Mouse (Mus musculus) hindbrain, embryonic 10.5 days (tissue): ENCODE measurements around the gene Phc1. TPM values are rescaled to one million over a fixed set of nuclear protein-coding genes. Genes with fewer than 3 reads are reported as not detected.

Source experiments
- DNase-seq: peaks from one replicate; pipeline ENCODE4 v3.0.0-alpha.2; 2017; ENCODE audit warnings: low spot score
- H3K27ac ChIP-seq: fragments of 300-500 bp; sonication (generic); 2 replicates; pipeline ENCODE4 v1.5.1; 2016; ENCODE audit warnings: mild to moderate bottlenecking, moderate library complexity
- H3K27me3 ChIP-seq: fragments of 300-500 bp; sonication (generic); 2 replicates; pipeline ENCODE4 v1.6.1; 2016; ENCODE audit warnings: mild to moderate bottlenecking; ENCODE audit not compliant: poor library complexity, insufficient read depth, severe bottlenecking
- H3K36me3 ChIP-seq: fragments of 300-500 bp; sonication (generic); 2 replicates; pipeline ENCODE4 v1.6.1; 2016; ENCODE audit warnings: mild to moderate bottlenecking, moderate library complexity
- H3K4me1 ChIP-seq: fragments of 300-500 bp; sonication (generic); replicated peaks from 2 replicates; pipeline ENCODE4 v1.6.1; 2016; ENCODE audit warnings: mild to moderate bottlenecking
- H3K4me3 ChIP-seq: fragments of 300-500 bp; sonication (generic); 2 replicates; pipeline ENCODE4 v1.5.1; 2016; ENCODE audit warnings: mild to moderate bottlenecking, moderate library complexity
- H3K9me3 ChIP-seq: fragments of 300-500 bp; sonication (generic); 2 replicates; pipeline ENCODE4 v1.6.1; 2016; ENCODE audit warnings: mild to moderate bottlenecking, moderate library complexity
- WGBS: fragments of 180-500 bp; shearing (Covaris S2); methylation state at CpG from one replicate; pipeline ENCODE4 v1.1.7; 2016; 5-methylcytosine and 5-hydroxymethylcytosine counted together
- polyA plus RNA-seq: library from polyadenylated mRNA; unstranded; fragments of >200 nt; fragmentation: Nextera tagmentation; extraction: Ambion mirVana; gene quantifications from 2 replicates; pipeline ENCODE4 v1.2.1, GENCODE M21; 2016

The Phc1 gene
- polyA plus RNA-seq, 1 experiment from 2014 or later = 29.7 TPM

DNA sequence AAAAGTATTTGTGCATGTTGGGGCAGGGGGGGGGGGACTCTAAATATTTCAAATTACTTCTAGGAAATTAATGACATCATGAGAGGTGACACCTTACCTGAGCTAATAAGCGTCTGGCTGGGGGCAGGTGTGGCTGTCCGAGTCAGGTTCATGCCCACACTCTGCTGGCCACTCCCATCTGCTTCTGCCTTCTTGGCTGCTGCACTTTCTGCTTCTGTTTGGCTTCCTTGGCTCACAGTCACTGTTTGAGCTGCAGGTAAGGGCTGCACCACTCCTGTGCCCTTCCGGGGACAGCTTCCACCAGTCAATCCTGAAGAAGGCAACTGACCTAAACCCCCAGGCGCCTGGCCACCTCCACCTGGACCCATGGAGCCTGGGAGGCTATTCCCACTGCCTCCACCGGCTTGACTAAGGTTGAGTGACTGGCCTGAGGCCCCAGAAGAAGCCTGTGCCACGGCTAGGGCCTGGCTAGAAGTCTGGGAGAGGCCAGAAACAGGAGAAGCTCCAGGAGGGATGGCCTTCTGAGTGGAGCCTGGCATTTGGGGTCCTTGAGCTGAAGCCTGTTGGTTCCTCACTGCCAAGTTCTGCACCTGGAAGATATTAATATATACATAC lies 14.9 kb downstream of the Phc1 start:
- 96% methylated on average over 6 of the region's 6 CpGs for WGBS
- H3K9me3 ChIP-seq = no peaks in the 10 kb centered on the region
- no peak overlapping the region for H3K27ac ChIP-seq
- no peaks in the 10 kb centered on the region for H3K27me3 ChIP-seq
- peaks cover 93% of the 10 kb centered on the region for H3K36me3 ChIP-seq
- DNase-seq = no peak
- no peaks in the 10 kb centered on the region for H3K4me1 ChIP-seq
- H3K4me3 ChIP-seq = no peak overlapping the region

DNA sequence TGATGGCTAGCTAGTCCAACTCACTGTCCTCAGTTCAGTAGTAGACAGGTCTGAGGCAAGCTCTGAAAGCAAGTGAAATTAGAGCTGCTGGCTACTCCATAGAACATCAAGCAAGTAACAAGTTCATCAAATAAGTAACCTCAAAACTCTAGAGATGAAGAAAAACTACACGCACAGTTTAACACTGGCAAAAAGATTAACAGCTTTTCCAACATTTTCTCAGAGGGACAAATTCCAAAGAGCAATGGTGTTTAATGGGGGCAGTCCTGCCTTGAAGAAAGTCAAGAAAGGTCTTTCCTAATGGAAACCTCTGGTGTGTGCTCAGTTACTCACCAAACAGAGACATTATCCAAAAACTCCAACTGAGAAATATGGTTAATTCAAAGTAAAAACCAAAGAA lies 21.6 kb downstream of the Phc1 start:
- DNase-seq = no peak
- Histone ChIP-seq H3K9me3 (no peaks in the 10 kb centered on the region), H3K27me3 (no peaks in the 10 kb centered on the region), H3K4me1 (no peaks in the 10 kb centered on the region), H3K27ac (no peak overlapping the region), H3K4me3 (no peak overlapping the region), H3K36me3 (peaks cover 99% of the 10 kb centered on the region)
- 100% methylated on average over 1 of the region's 1 CpGs for WGBS

DNA sequence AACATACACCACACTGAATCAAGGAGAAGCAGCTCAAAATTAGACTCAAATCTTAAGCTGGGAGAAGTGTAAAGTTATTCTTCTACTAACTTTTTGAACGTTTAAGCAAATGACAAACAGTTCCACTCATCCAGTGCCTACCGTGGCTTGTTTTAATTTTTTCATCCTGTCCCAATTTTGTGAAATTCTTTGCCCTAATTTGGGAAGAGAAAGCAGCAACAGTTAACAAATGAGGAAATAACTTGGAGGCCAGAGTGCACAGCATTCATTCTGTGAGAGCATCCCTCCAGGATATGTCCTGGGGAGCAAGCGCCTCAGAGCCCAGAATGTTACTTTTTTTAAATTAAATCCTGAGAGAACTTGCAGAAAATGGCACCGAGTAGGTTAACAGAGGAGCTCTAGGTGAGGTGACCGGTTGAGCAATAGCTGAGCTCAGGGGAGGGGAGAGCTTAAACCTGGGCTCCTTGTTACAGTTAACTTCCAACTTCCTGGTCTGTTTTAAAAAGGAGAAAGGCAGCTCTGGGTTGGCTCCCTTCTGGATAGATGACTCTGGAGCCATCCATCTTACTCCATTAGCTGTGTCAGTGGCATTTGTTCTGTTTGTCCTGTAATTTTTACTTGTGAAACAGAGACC lies 30.1 kb downstream of the Phc1 start:
- H3K27me3 ChIP-seq = no peaks in the 10 kb centered on the region
- H3K4me1 ChIP-seq = peaks cover 21% of the 10 kb centered on the region
- peak overlapping the region; percentile 86 for H3K4me3 ChIP-seq
- DNase-seq = no peak
- no peaks in the 10 kb centered on the region for H3K9me3 ChIP-seq
- no peak overlapping the region for H3K27ac ChIP-seq
- WGBS = 82% methylated on average over 5 of the region's 5 CpGs
- H3K36me3 ChIP-seq = peaks cover 38% of the 10 kb centered on the region

DNA sequence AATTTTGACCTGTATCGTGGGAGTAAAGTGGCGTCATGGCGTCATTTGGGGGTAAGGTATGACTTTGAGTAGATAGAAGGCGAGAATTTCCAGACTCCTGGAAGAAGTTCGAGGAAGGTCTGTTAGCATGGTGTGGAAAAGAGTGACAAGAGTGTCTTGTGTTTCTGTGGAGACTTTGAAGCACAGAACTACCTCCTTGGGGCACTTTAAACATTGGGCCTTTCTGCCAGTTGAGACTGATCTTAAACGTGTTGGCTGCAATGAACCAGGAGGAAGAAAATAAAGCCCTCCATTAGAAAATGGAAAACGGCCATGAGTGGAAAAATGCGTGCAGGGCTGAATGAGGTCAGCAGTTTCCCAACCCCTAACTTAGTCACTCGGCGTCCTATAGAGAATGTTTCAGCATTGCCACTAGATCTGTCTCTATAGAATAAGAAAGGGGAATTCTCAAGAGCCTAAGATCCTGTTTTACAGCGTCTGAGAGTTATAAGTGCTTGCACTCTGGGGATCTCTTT lies 30.9 kb downstream of the Phc1 start:
- WGBS = 15% methylated on average over 11 of the region's 11 CpGs
- H3K27ac ChIP-seq = peak overlapping the region; percentile 93
- H3K27me3 ChIP-seq = no peaks in the 10 kb centered on the region
- H3K4me3 ChIP-seq = peak overlapping the region; percentile 86
- peaks cover 21% of the 10 kb centered on the region for H3K4me1 ChIP-seq
- H3K9me3 ChIP-seq = no peaks in the 10 kb centered on the region
- peaks cover 30% of the 10 kb centered on the region for H3K36me3 ChIP-seq
- DNase-seq = no peak

DNA sequence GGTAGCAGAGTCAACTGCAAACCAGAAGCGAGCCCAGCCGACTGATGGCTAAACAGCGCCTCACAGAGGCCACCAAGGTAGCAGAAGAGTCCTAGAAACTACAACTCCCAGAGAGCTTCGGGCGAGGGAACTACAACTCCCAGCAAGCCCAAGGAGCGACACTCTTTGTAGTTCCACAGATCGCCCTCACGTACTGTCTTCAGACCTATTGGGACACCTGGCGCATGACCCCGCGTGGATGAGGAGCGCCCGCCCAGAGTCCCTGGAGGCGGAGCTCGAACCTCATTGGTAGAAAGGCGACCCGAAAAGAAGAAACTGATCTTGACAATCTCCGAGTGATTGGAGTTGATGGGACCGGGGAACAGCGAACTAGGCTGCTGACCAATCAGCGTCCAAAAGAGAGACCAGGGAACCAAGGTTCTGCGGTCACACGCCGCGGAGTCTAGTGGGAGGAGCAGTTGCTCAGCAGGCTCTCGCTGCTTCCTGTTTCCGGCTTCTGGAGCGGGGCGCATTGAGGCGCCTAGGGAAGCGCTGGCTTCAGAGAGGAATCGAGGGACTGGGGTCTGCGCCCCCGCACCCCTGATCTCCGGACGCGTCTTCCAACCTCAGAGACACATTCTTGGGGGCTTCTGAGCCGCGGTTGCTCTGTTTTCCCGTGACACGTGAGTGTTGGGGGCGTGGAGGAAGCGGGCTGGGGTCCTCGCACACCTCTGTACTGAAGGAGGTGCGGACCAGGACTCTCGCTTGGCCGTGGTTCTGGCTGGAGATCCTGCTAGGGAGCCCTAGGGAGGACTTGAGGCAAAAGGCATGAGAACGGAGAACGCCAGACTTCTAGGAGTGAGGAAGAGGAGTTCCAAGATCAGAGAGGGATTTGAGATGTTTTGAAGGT lies 31.6 kb downstream of the Phc1 start, which contains the start of gene M6pr:
Gene M6pr (plus strand): TSS at position 216 of the 889 bp plus-strand sequence.
- H3K4me1 ChIP-seq = peaks cover 21% of the 10 kb centered on the region
- WGBS = under 1% methylated on average over 49 of the region's 49 CpGs
- peak within 1 kb of the TSS; percentile 93 for H3K27ac ChIP-seq
- H3K27me3 ChIP-seq = no peaks in the 10 kb centered on the region
- DNase-seq = peak; percentile 94
- H3K36me3 ChIP-seq = peaks cover 22% of the 10 kb centered on the region
- peak within 1 kb of the TSS; percentile 86 for H3K4me3 ChIP-seq
- H3K9me3 ChIP-seq = no peaks in the 10 kb centered on the region

DNA sequence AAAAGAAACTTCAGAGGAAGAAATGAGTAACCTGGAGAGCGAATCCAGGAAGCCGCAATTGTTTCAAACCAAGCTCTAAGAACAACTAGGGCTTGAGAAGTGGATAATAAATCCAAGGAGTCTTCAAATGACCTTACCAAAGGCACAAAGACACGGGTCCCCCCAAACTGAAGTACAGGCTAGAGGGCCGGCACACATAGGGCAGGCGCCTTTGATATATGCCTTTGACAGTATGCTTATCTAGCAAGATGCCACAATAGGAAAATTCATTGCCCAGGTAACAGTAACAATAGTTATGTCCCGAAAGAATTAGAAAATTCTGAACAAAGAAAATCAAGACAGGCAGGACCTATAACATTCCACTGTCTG lies 32.2 kb downstream of the Phc1 start:
- Histone ChIP-seq H3K4me1 (peaks cover 21% of the 10 kb centered on the region), H3K27ac (peak overlapping the region; percentile 93), H3K36me3 (peaks cover 16% of the 10 kb centered on the region), H3K9me3 (no peaks in the 10 kb centered on the region), H3K4me3 (peak overlapping the region; percentile 86), H3K27me3 (no peaks in the 10 kb centered on the region)
- no peak for DNase-seq
- 69% methylated on average over 6 of the region's 6 CpGs for WGBS

DNA sequence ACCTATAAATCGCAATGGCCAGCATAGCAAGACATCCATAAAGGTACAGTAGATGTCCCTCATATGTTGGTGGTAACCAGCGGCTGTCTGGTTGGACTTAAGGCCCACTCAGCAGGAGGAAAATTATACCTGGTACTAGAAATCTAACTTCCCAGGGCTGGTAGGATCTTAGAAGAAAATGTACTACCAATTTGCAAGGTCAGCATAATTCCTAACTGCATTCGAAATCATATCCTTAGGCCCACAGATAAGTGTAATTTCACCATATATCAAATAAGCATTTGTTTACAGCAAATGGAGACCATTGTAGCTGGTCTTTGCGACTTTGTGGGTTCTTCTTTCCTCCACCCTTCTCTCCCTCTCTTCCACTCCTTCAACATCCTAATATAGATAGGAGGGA lies 33.7 kb downstream of the Phc1 start:
- Histone ChIP-seq H3K4me3 (no peak overlapping the region), H3K36me3 (peaks cover 2% of the 10 kb centered on the region; the same call in 1 of the 2 replicates), H3K9me3 (no peaks in the 10 kb centered on the region), H3K4me1 (peaks cover 21% of the 10 kb centered on the region), H3K27me3 (no peaks in the 10 kb centered on the region), H3K27ac (no peak overlapping the region)
- no peak for DNase-seq
- 85% methylated on average over 4 of the region's 4 CpGs for WGBS

DNA sequence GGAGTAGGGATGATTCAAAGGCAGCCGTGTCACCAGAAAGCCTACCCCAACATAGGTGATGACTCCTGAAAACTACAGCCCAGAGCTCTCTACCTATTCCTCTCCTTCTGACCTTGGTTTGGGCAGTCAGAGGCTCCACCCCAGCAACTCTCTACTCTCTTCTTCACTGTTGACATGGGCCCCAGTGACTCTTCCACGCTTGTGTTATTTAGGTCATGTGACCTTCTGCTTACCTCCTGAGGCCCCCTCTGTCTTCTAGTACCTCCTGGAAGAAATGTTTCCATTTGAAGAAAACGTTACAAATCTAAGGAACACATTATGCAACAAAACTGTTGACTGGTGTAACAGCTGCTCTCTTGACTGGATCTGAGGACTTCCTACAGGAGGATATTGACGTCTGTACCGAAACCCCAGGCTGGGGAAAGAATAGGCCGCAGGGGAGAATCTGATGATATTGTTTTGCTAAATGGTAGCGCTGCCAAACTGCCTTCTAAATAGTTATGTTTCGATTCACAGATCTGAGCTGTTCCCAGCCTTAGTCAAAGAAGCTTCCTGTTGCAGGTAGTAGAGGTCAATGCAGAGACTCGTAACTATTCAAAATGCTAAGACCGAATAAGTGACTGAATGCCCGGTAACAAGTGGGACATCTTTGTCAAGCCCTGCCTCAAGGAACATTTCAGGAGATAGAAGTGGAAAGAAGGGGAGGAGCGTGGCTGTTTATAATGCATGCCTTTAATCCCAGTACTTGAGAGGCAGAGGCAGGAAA lies 35.4 kb downstream of the Phc1 start:
- no peak for DNase-seq
- H3K4me1 ChIP-seq = peaks cover 9% of the 10 kb centered on the region
- no peaks in the 10 kb centered on the region for H3K9me3 ChIP-seq
- H3K36me3 ChIP-seq = no peaks in the 10 kb centered on the region
- no peak overlapping the region for H3K27ac ChIP-seq
- no peak overlapping the region for H3K4me3 ChIP-seq
- 85% methylated on average over 12 of the region's 12 CpGs for whole genome bisulfite sequencing
- no peaks in the 10 kb centered on the region for H3K27me3 ChIP-seq

DNA sequence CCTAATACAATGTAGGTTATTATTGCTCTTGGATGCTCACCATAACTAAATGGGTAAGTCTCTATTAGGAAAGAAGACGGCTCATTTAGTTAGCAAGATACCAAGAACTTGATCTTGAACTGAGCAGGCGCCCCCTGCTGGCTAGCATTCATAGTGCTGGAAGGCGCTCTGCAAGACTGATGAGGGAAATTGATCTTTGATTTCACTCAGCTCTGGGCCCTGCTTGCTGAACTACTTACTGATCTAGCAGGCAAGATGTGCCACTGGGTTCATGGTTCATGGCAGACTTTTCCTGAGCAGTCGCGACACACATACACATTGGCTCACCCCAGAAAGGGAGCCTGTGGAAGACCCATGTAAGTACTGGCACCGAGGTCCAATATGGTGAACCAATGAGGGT lies 36.0 kb downstream of the Phc1 start:
- DNase-seq = peak; percentile 79
- 36% methylated on average over 6 of the region's 6 CpGs for WGBS
- H3K27ac ChIP-seq = no peak overlapping the region
- no peaks in the 10 kb centered on the region for H3K27me3 ChIP-seq
- H3K9me3 ChIP-seq = no peaks in the 10 kb centered on the region
- H3K4me3 ChIP-seq = no peak overlapping the region
- peaks cover 3% of the 10 kb centered on the region for H3K4me1 ChIP-seq
- H3K36me3 ChIP-seq = no peaks in the 10 kb centered on the region

DNA sequence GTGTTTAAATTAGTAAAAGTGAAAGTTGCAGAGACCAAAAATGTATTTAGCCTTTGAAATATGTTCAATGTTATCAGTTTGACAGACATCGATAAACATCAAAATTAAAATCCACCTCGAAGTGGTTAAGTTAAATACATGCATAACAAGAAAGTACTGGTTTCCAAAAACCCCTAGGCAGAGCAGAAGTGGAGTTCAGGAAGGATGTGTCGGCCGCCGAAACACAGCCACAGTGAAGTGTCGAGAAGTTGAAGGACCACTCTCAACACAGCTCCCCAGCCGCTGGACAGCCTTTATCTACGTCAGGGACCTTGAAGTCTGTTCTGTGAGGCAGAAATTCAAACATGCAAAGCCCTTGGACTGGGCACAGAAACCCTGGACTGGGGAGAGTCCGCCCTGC lies 36.8 kb downstream of the Phc1 start:
- H3K27ac ChIP-seq = no peak overlapping the region
- H3K9me3 ChIP-seq = no peaks in the 10 kb centered on the region
- H3K4me3 ChIP-seq = no peak overlapping the region
- no peak for DNase-seq
- peaks cover 2% of the 10 kb centered on the region; the same call in 1 of the 2 replicates for H3K4me1 ChIP-seq
- no peaks in the 10 kb centered on the region for H3K36me3 ChIP-seq
- WGBS = 84% methylated on average over 9 of the region's 9 CpGs
- no peaks in the 10 kb centered on the region for H3K27me3 ChIP-seq

DNA sequence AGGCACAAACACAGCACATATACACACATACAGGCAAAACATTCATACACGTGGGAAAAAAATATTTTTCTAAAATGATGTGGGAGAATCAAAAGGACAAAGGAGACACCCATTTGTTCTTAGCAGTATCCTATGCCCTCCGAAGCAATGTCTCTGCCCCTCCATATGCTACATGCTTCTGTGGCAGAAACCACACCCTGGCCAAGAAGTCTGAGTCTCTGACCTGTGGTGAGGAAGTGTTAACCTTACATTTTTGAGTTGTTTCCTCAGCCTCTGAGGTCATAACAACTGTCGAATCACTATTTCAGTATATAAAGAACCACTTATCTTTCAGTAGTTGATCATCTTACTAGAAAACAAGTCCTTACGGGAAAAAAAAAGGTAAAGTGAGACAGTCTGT lies 37.7 kb downstream of the Phc1 start:
- peaks cover 5% of the 10 kb centered on the region; the same call in 1 of the 2 replicates for H3K4me1 ChIP-seq
- no peaks in the 10 kb centered on the region for H3K36me3 ChIP-seq
- DNase-seq = no peak
- 87% methylated on average over 4 of the region's 4 CpGs for WGBS
- no peak overlapping the region for H3K27ac ChIP-seq
- no peaks in the 10 kb centered on the region for H3K27me3 ChIP-seq
- H3K9me3 ChIP-seq = no peaks in the 10 kb centered on the region
- no peak overlapping the region for H3K4me3 ChIP-seq

DNA sequence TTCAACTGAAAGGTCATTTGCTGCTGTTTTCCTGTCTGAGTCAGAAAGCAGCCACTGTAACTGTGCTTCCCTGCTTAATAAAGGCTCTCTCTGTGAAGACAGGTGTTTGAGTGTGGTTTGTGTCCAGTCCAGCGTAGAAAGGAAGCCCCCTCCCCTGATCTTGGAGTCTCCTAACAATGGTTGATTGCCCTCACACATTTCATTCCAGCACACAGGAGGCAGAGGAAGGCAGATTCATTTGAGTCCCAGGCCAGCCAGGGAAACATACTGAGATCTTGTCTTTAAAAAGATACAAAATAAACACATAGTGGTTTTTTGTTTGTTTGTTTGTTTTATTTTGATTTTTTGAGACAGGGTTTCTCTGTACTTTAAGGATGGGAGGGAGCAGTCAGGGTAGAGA lies 38.2 kb downstream of the Phc1 start:
- no peak for DNase-seq
- Histone ChIP-seq H3K4me1 (peaks cover 7% of the 10 kb centered on the region; the same call in 1 of the 2 replicates), H3K27ac (no peak overlapping the region), H3K9me3 (no peaks in the 10 kb centered on the region), H3K36me3 (no peaks in the 10 kb centered on the region), H3K27me3 (no peaks in the 10 kb centered on the region), H3K4me3 (no peak overlapping the region)
- 68% methylated on average over 1 of the region's 1 CpGs for WGBS
